Mouse (Mus musculus): ENCODE results near the gene Polr2a.

The Polr2a gene

GRCm38 (mm10) chr11:69758478-69758970 is at the start of gene Polr2a:
Gene Polr2a, minus strand, starts transcription at chr11:69758637.
- in situ Hi-C loops (cut with MboI, MseI) = no loop called here

GRCm38 (mm10) chr11:69807641-69808040 is 49.2 kb upstream of the Polr2a start:
- in situ Hi-C loops (cut with MboI, MseI) = loop anchor here (5.0 kb wide), 1 partner anchor 70 kb away; the partner anchor contains the start of gene Tmem95

- in situ Hi-C loops (cut with MboI, MseI) = loop anchor here (5.0 kb wide), 1 partner anchor 71 kb away; the partner anchor contains the start of gene Tmem95
Measured at GRCm38 (mm10) chr11:69806378-69806777, 47.9 kb upstream of the Polr2a start.

GRCm38 (mm10) chr11:69804972-69805909 is 46.8 kb upstream of the Polr2a start, which contains the start of gene Tmem102:
Gene Tmem102, minus strand, starts transcription at chr11:69805624.
- in situ Hi-C loops (cut with MboI, MseI) = loop anchor here (5.0 kb wide), 1 partner anchor 72 kb away; the partner anchor contains the start of gene Tmem95

GRCm38 (mm10) chr11:69804652-69804940 is 46.2 kb upstream of the Polr2a start:
- in situ Hi-C loops (cut with MboI, MseI) = no loop called here

GRCm38 (mm10) chr11:69803786-69804651 is 45.6 kb upstream of the Polr2a start:
- in situ Hi-C loops (cut with MboI, MseI) = no loop called here

GRCm38 (mm10) chr11:69803328-69803727 is 44.9 kb upstream of the Polr2a start:
- in situ Hi-C loops (cut with MboI, MseI) = no loop called here

GRCm38 (mm10) chr11:69802648-69803105 is 44.2 kb upstream of the Polr2a start:
- in situ Hi-C loops (cut with MboI, MseI) = no loop called here

GRCm38 (mm10) chr11:69801379-69801977 is 43.0 kb upstream of the Polr2a start, which contains the start of gene Fgf11:
Gene Fgf11, minus strand, starts transcription at chr11:69801857.
- in situ Hi-C loops (cut with MboI, MseI) = no loop called here

GRCm38 (mm10) chr11:69800392-69801197 is 42.2 kb upstream of the Polr2a start:
- in situ Hi-C loops (cut with MboI, MseI) = no loop called here

GRCm38 (mm10) chr11:69800138-69800391 is 41.6 kb upstream of the Polr2a start:
- in situ Hi-C loops (cut with MboI, MseI) = no loop called here

- in situ Hi-C loops (cut with MboI, MseI) = no loop called here
Measured at GRCm38 (mm10) chr11:69799394-69800137, 41.1 kb upstream of the Polr2a start.

GRCm38 (mm10) chr11:69797924-69798323 is 39.5 kb upstream of the Polr2a start:
- in situ Hi-C loops (cut with MboI, MseI) = no loop called here

GRCm38 (mm10) chr11:69795983-69796435 is 37.6 kb upstream of the Polr2a start:
- in situ Hi-C loops (cut with MboI, MseI) = no loop called here

- in situ Hi-C loops (cut with MboI, MseI) = no loop called here
Measured at GRCm38 (mm10) chr11:69795168-69795982, 36.9 kb upstream of the Polr2a start, which contains the start of gene Chrnb1. Gene Chrnb1, minus strand, starts transcription at chr11:69795943.

GRCm38 (mm10) chr11:69793429-69793828 is 35.0 kb upstream of the Polr2a start:
- in situ Hi-C loops (cut with MboI, MseI) = no loop called here

- in situ Hi-C loops (cut with MboI, MseI) = no loop called here
Measured at GRCm38 (mm10) chr11:69791420-69791819, 33.0 kb upstream of the Polr2a start.

GRCm38 (mm10) chr11:69789431-69789830 is 31.0 kb upstream of the Polr2a start:
- in situ Hi-C loops (cut with MboI, MseI) = no loop called here

GRCm38 (mm10) chr11:69787306-69787705 is 28.9 kb upstream of the Polr2a start:
- in situ Hi-C loops (cut with MboI, MseI) = no loop called here

All from T-helper 1 cell (primary cell).